Mouse (Mus musculus): ENCODE results near the gene Ash1l. TPM values are rescaled to one million over a fixed set of nuclear protein-coding genes. Genes with fewer than 3 reads are reported as not detected.

Gene Ash1l
- 0.23 and 0.25 TPM in 2 replicates for polyA plus RNA-seq (2012)

DNA sequence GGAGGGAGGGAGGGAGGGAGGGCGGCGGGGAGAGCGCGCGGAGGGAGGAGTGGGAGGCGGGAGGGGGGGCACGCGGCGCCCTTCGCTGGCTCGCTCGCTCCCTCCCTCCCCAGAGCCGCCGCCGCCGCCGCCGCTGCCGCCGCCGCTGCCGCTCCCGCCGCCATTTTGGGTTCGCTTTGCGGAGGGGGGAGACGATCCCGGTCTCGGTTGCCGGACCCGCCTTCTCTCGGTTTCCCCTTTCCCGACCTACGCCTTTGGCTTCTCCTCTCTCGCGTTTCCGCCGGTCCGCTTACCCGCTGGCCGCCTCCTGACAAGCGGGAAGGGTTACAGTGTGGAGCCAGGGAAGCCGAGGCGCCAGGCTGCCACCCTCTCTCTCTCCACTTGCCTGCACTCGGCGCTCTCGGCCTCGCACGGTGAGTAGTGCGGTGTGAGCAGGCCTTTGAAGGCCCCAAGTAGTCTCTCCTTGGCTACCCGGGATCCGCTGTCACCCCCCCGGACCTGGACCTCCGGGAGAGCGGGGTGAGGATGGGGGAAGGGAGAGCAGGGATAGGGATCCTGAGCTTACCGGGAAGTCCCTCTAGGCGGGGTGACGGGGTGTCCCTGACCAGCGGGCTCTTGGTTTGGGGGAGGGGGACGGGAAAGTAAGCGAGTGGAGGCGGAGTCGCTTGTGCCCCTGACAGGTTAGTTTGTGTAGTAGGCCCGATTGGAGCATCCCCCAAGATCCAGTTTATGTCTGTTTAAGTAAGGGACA, at the start of gene Ash1l, which contains the start of gene Dap3:
Gene Ash1l (plus strand): TSS at position 47 of the 751 bp plus-strand sequence.
Gene Dap3 (minus strand): TSS at position 606 of the 751 bp plus-strand sequence.
- Histone ChIP-seq H3K4me1 (ENCODE audit: control insufficient read depth) (peaks cover 54% of the 10 kb centered on the region), H3K9me3 (ENCODE audit: control insufficient read depth, low read length) (no peaks in the 10 kb centered on the region)
- TF ChIP-seq GATA1 (IDR thresholded peaks at IDR 0.05; ENCODE audit: low read length) = no peak
- TF ChIP-seq TAL1 (IDR thresholded peaks at IDR 0.05; ENCODE audit: low read length) = no peak

GRCm38 (mm10) chr3:88904803-88905202, 45.6 kb upstream of the Ash1l start:
- Histone ChIP-seq H3K4me1 (ENCODE audit: control insufficient read depth) (no peaks in the 10 kb centered on the region), H3K36me3 (ENCODE audit: control insufficient read depth) (peaks cover 93% of the 10 kb centered on the region), H3K4me3 (replicated peaks) (no peak overlapping the region), H3K27me3 (ENCODE audit: control insufficient read depth) (no peaks in the 10 kb centered on the region), H3K9me3 (ENCODE audit: control insufficient read depth, low read length) (no peaks in the 10 kb centered on the region)
- TF ChIP-seq TAL1 (IDR thresholded peaks at IDR 0.05; ENCODE audit: low read length) = no peak
- no peak for TF ChIP-seq GATA1 (IDR thresholded peaks at IDR 0.05; ENCODE audit: low read length)

More for the DNA sequence above, at the start of gene Ash1l, which contains the start of gene Dap3:
- peak within 1 kb of the TSS; percentile 99 for H3K4me3 ChIP-seq (replicated peaks)
- peaks cover 11% of the 10 kb centered on the region for H3K36me3 ChIP-seq (ENCODE audit: control insufficient read depth)
- no peaks in the 10 kb centered on the region for H3K27me3 ChIP-seq (ENCODE audit: control insufficient read depth)

DNA sequence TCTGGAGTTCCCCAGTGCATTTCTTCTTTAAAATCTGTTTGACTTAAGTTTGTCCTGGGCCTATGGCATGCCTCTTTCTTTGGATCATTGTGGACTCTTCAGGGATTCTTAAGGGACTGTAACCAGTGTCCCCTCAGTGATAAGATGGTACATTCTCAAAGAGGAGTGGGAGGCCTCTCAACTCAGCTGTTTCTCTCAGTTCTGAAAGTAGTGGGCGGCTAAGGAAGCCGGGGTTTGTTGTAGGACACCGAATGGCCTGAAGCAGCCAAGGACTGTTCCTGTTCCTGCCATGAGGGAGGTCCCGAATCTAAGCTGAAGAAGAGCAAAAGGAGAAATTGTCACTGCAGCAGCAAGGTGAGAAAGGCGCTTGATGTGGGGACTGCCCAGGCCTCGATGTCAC, 45.2 kb upstream of the Ash1l start:
- H3K36me3 ChIP-seq (ENCODE audit: control insufficient read depth) = peaks cover 97% of the 10 kb centered on the region
- TF ChIP-seq TAL1 (IDR thresholded peaks at IDR 0.05; ENCODE audit: low read length) (no peak), GATA1 (IDR thresholded peaks at IDR 0.05; ENCODE audit: low read length) (no peak)

GRCm38 (mm10) chr3:88905741-88906140, 44.7 kb upstream of the Ash1l start:
- no peak overlapping the region for H3K4me3 ChIP-seq (replicated peaks)
- H3K27me3 ChIP-seq (ENCODE audit: control insufficient read depth) = no peaks in the 10 kb centered on the region
- TF ChIP-seq GATA1 (IDR thresholded peaks at IDR 0.05; ENCODE audit: low read length) = no peak
- TF ChIP-seq TAL1 (IDR thresholded peaks at IDR 0.05; ENCODE audit: low read length) = no peak
- H3K4me1 ChIP-seq (ENCODE audit: control insufficient read depth) = no peaks in the 10 kb centered on the region
- H3K9me3 ChIP-seq (ENCODE audit: control insufficient read depth, low read length) = no peaks in the 10 kb centered on the region
- peaks cover 97% of the 10 kb centered on the region for H3K36me3 ChIP-seq (ENCODE audit: control insufficient read depth)

More for the DNA sequence above, 45.2 kb upstream of the Ash1l start:
- H3K27me3 ChIP-seq (ENCODE audit: control insufficient read depth) = no peaks in the 10 kb centered on the region
- H3K9me3 ChIP-seq (ENCODE audit: control insufficient read depth, low read length) = no peaks in the 10 kb centered on the region
- no peaks in the 10 kb centered on the region for H3K4me1 ChIP-seq (ENCODE audit: control insufficient read depth)
- no peak overlapping the region for H3K4me3 ChIP-seq (replicated peaks)

DNA sequence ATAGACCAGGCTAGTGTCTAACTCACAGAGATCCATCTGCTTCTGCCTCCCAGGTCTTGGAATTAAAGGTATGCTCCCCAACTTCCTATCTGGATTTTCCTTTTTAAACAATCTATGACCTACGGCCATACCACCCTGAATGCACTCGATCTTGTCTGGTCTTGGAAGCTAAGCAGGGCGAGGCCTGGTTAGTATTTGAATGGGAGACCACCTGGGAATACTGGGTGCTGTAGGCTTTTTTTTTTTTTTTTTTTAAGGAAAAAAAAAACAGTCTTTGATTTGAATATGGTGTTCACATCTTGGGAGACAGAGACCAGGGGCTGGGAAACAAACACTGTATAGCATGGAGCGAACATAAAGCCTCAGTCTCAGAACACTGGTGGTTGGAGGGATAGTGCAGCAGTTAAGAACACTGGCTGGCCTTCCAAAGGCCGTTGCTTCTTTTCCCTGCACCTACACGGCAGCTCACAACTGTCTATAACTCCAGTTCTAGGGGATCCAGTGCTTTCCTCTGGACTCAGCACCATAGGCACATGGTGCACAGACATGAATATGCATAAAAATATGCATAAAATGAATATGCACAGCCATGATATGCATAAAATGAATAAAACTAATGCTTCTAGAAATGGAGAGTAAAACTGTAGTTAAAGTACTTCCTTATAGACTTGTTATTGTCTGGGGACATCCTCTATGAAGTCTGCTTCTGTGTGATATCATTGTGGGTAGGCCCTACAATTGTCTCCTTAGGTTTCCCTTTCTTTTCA, 43.8 kb upstream of the Ash1l start:
- no peak overlapping the region for H3K4me3 ChIP-seq (replicated peaks)
- no peaks in the 10 kb centered on the region for H3K4me1 ChIP-seq (ENCODE audit: control insufficient read depth)
- no peak for TF ChIP-seq GATA1 (IDR thresholded peaks at IDR 0.05; ENCODE audit: low read length)
- TF ChIP-seq TAL1 (IDR thresholded peaks at IDR 0.05; ENCODE audit: low read length) = no peak
- no peaks in the 10 kb centered on the region for H3K9me3 ChIP-seq (ENCODE audit: control insufficient read depth, low read length)
- peaks cover 99% of the 10 kb centered on the region for H3K36me3 ChIP-seq (ENCODE audit: control insufficient read depth)
- no peaks in the 10 kb centered on the region for H3K27me3 ChIP-seq (ENCODE audit: control insufficient read depth)

DNA sequence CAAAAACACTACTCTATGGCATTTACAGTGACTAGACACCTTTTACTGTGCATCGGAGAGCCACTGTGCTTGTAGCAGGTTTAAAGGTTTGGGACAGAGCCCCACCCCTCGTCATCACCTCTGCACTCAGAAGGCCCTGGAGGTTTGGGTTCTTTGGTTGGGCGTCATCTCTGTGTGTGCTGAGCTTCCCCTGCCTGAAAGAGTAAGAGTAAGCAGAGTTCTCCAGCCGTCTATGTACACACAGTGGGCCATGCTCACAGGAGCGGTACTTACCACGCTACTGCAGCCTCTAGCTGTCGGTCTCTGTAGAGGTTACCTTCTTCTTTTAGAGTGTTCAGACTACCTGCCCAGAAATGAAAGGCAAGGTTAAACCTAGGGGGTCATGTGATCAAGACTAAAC, 37.8 kb upstream of the Ash1l start:
- Histone ChIP-seq H3K9me3 (ENCODE audit: control insufficient read depth, low read length) (no peaks in the 10 kb centered on the region), H3K4me1 (ENCODE audit: control insufficient read depth) (peaks cover 23% of the 10 kb centered on the region), H3K27me3 (ENCODE audit: control insufficient read depth) (no peaks in the 10 kb centered on the region), H3K36me3 (ENCODE audit: control insufficient read depth) (peaks cover 48% of the 10 kb centered on the region), H3K4me3 (replicated peaks) (no peak overlapping the region)
- TF ChIP-seq TAL1 (IDR thresholded peaks at IDR 0.05; ENCODE audit: low read length) = no peak
- no peak for TF ChIP-seq GATA1 (IDR thresholded peaks at IDR 0.05; ENCODE audit: low read length)

GRCm38 (mm10) chr3:88913511-88914383, 36.7 kb upstream of the Ash1l start, which contains the start of gene Msto1:
Gene Msto1, minus strand, starts transcription at chr3:88913999.
- H3K9me3 ChIP-seq (ENCODE audit: control insufficient read depth, low read length) = no peaks in the 10 kb centered on the region
- H3K36me3 ChIP-seq (ENCODE audit: control insufficient read depth) = peaks cover 36% of the 10 kb centered on the region
- peak within 1 kb of the TSS; percentile 85 for H3K4me3 ChIP-seq (replicated peaks)
- no peaks in the 10 kb centered on the region for H3K27me3 ChIP-seq (ENCODE audit: control insufficient read depth)
- H3K4me1 ChIP-seq (ENCODE audit: control insufficient read depth) = peaks cover 23% of the 10 kb centered on the region
- TF ChIP-seq TAL1 (IDR thresholded peaks at IDR 0.05; ENCODE audit: low read length) = no peak
- TF ChIP-seq GATA1 (IDR thresholded peaks at IDR 0.05; ENCODE audit: low read length) = no peak

DNA sequence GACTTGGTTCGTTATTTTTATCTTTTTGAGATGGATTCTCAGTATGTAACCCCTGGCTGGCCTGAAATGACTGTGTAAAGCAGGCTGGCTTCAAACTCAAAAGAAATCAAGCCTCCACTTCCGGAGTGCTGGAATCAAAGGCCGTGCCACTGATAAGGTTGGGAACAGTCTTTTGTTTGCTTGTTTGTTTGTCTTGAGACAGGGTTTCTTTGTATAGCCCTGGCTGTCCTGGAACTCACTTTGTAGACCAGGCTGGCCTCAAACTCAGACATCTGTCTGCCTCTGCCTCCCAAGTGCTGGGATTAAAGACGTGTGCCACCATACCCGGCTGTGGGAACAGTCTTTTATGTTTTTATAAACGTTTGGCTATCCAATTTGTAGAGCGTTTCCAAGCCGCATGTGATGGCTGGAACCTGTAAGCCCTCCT, 36.0 kb upstream of the Ash1l start:
- no peaks in the 10 kb centered on the region for H3K27me3 ChIP-seq (ENCODE audit: control insufficient read depth)
- peaks cover 23% of the 10 kb centered on the region for H3K4me1 ChIP-seq (ENCODE audit: control insufficient read depth)
- H3K4me3 ChIP-seq (replicated peaks) = peak overlapping the region; percentile 85
- peaks cover 31% of the 10 kb centered on the region for H3K36me3 ChIP-seq (ENCODE audit: control insufficient read depth)
- no peak for TF ChIP-seq GATA1 (IDR thresholded peaks at IDR 0.05; ENCODE audit: low read length)
- TF ChIP-seq TAL1 (IDR thresholded peaks at IDR 0.05; ENCODE audit: low read length) = no peak
- no peaks in the 10 kb centered on the region for H3K9me3 ChIP-seq (ENCODE audit: control insufficient read depth, low read length)
